Mouse (Mus musculus): ENCODE measurements around the gene Ust.
A peak's percentile ranks its signal among the peaks of the same experiment; 100 is the strongest.

Ust gene

DNA sequence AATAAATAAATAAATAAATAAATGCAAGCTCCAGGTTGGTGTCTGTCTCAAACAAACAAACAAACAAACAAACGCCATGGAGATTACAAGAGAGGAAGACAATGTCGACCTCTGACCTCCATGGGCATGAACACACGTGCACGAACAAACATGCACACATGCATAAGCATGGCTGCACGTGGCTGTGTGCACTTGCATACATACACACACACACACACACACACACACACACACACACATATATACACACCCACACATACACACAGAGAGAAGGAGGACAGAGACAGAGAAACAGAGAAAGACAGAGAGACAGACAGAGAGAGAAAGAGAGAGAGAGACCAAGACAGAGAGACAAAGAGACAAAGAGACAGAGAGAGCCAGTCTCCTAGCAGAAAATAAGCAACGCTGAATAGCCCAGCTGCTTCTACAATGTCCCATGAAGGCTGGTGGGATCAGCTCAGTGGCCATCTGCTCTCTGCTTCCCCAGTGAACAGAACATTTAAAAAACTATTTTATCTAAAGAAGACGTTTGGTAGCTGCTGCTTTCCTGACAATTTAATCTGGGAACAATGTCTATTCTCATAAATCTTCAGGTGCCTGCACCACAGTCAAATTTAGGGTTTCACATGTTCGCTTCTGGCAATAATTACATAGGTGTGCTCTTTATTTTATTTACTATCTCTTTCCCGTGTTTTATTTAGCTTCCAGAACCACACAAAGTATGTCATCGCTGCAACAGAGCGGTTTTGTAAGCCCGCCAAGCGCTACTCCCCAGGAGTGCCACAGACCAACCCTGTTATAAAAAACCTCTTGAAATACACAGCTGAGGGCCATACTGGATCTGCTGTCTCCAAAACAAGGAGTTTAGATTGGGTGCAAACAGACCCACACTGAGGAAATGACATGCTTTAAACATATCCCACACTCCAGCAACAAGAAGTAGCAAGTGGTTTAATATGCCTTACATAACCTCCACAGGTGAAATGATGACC, 89.5 kb downstream of the Ust start:
- no peak for DNase-seq (ENCODE audit: low read depth, low spot score)

DNA sequence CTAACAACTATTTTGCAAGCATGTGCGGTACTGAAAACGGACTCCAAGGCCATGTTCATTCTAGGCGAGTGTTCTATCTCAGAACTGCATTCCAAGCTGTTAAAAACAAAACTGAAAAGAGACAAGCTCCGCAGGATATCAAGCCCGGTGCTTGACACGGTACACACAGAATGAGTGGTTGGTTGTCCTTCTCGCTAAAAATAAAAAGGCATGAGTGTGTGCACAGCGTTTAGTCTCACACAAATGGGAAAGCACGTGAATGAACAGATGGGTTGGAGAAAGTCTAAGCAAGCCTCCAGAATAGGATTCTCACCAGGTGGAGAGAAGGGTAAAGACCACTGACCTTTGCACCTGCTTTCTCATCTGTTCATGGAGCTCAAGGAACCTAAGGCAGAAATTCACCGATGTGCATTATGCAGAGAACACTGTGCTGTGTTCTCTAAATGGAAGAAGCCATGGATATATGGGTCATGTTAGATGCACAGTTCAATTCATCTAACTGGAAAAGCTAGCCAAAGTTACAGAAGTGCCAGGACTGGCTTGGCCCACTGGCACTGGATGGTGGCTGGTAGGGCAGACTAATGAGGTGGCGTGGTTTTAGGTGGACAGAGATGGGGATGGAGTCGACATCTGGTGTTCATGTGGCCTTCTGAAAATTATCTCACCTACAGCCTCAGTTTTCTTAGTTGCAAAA, 90.8 kb downstream of the Ust start:
- no peak for DNase-seq (ENCODE audit: low read depth, low spot score)

DNA sequence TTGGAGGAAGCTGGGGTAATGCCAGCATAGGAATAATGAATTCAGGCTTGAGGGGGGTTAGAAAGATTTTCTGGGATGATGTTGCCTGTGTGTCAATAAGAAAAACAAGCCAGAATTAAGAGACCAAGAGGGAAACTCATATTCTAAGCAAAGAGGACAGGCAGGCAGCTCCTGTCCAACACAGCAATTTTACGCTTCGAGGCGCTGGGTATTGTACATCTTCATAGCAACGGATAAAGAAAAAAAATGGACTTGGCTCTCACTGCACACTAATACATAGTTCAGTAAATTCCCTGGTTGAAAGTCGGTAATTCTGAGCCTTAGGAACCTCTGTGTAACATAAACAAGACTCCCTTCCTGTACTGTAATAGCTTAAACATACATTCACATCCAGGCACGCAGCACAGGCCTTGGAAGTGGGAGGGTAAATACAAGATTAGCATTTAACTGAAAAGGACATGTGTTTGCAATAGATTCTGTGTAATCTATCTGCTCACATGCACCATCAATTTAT, 99.1 kb downstream of the Ust start:
- no peak for DNase-seq (ENCODE audit: low read depth, low spot score)

DNA sequence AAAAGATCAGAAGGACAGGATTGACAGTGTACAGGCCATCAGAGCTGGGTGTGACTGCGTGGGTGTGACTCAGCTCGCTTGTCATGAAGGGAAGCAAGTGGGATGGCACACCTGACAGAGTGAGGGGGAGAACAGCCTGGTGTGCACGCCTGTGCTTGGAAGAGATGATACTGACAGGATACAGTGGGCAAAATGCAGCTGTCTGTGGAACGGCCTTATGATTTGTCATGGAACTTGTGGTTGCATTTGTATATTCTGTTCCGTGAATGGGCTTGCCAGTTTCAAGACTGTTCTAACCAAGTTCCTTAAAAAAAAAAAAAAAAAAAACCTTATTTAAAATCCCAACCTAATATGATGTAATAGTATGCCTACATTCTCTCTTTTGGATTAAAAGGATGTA, 103.2 kb downstream of the Ust start:
- DNase-seq (ENCODE audit: low read depth, low spot score), result peak; percentile 10

DNA sequence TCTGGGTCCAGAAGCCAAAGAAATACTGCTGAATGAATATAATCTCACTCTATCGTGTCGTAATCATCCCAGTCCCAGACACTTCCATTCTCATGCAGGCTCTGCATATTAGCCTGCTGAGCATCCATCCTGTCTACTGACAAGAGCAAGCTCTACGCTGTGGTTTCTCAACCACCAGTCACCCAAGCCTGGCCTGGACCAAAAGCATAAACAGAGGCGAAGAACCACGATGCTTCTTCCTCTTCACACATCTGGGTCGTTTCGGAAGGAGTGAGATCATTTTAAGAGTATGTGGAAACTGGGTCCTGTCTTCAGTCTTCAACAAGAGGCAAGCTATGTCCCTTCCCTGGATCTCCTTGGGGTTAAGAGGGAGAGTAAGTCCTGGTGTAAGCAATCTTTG, 103.6 kb downstream of the Ust start:
- DNase-seq (ENCODE audit: low read depth, low spot score), result peak; percentile 5

DNA sequence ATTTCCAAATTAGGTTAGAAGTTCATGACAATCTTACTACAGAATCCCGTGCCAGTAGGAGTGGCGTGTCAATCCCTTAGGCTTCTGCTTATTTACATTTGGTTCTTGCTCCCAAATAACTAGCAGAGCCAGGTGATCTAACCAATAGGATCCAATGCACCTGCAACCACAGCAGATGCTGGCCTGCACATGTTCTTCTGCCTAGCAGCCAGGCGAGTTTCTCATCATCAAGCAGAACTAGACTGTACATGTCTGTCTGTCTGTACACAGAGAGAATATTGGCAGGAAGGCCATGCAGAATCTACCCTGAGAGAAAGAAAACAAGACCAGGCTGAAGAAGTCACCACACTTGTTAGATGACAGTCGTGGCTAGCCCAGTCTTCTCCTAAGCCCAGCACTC, 113.5 kb downstream of the Ust start:
- no peak for DNase-seq (ENCODE audit: low read depth, low spot score)

DNA sequence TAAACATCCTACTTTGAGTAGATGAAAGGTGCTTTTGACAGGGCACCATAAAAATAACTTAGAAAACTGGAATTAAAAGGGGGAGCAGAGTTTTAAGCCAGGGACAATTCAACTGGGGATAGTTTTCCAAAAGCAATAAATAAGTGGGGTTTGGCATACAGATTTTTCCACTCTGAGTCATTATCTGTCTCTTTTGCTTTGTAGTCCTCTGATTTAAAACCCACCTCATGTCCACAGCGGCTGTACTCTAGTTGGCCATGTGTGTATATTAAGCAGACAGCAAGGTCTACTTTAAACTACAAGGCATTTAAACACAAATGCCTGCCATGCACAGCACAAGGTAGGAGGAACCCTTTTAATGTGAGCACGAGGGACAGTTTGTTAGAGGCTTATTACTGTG, 126.4 kb downstream of the Ust start:
- no peak for DNase-seq (ENCODE audit: low read depth, low spot score)

DNA sequence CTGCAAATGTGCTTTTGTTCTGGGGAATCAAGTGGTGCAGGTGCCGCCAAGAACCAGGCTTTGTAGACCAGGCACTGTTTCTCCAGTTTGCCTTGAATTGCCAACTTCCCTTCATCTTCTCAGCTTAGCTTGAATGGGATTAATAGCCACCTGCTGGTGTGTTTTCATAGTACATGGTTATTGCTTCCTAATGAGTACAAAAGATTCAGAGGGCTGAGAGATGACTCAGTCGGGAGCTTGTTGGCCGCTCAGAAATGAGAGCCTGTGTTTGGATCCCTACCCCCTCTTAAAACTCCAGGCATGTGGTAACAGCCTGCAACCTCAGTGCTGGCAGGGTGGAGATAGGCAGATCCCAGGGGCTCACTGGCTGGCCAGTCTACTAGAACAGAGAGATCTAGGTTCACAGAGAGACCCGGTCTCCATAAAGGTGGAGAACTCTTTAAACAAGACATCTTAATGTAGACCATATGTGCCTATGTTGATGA, 127.3 kb downstream of the Ust start:
- DNase-seq (ENCODE audit: low read depth, low spot score), result no peak

DNA sequence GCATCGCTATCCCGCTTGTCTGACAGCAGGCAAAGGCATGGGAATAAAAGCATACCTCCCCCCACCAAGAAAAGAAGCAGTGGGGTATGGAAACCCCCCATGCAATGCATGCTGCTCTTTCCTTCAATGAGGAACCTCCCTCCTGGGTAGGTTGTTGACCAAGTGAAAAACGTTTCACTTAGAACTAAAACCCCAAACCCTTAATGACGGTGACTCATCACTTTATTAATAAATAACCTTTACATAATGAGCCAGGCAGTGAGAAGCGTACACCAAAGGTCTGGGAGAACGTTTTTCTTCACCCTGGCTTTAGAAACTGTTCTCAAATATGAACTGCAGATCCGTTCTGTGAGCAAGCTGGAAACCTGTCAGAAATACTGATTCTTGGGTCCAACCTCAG, 130.4 kb downstream of the Ust start:
- DNase-seq (ENCODE audit: low read depth, low spot score), result no peak

DNA sequence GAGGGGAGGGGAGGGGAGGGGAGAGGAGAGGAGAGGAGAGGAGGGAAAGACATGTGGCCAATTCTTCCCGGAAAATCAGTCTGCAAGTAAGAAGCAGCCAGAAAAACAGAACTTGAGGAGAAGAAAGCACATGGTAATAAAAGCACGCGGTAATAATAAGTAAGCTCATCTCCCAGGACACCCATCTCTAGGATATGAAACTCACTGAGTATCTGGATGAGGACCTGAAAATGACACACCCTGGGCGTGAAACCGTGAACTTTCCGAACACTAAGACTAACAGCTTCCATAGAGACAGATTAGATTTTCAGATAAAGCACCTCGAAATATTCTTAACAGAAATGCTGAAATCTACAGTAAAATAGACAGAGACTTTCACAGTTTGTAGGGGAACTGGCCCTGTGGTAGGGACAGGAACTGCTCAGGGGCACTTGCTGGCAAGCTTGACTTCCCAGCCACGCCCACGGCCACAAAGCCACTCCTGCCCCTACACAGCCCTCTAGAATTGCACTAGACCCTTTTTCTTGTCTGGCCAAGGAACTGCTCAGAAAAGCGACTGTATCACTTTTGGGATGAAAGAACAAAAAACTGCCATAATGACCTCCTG, 148.6 kb downstream of the Ust start:
- no peak for DNase-seq (ENCODE audit: low read depth, low spot score)

DNA sequence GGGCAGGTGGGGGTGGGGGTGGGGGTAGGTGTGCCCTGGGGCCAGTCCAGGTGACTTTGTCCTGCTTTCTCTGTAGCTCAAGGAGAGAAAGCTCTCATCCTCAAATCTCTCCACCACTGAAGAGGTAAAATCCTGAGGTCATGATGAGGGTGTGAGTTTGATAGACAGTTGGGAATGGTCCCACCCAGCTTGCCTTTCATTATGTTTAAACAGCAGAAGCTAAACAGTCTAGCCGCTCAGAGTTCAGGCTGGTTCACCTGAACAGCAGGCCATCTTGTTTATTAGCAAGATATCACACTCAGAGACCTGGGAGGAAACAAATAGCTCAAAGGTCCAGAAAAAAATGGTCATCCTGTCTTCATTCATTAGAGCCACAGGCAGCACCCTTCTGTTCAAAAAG, 152.8 kb downstream of the Ust start:
- no peak for DNase-seq (ENCODE audit: low read depth, low spot score)

DNA sequence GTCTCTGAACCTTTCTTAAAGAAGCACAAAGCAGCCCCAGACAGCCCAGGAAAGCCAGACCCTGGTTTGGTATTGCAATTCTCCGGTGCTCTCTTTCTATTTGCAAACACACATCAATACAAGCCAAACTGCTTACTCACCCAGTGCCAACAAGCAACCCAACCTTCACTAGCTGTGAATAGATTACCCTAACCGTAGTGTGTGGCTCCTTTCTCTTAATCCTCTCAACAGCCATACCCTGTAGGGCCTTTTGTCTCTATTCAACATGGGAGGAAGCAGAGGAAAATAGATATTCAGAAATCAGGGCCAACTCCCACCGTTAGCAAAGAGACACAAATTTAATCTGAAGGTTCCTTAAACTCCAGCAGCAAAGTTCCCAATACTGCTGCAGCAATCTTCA, 154.4 kb downstream of the Ust start:
- DNase-seq (ENCODE audit: low read depth, low spot score), result no peak

DNA sequence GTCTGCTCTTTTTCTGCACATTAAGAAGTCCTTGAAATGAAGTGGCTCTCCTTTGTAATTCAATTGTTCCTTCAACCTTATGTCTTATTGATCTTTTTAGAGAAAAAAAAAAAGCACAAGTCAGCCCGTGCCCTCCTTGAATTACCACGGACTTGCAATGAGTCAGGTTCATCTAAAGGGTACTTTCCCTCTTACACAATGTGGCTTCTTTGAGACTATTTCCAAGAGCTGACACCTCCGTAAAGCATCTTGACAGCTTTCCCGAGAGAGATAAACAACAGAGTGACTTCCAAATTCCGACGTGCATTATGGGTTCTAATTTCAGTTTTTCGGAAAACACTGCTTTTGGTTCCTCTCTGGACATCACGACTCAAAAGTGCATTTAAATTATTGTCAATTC, 155.3 kb downstream of the Ust start:
- no peak for DNase-seq (ENCODE audit: low read depth, low spot score)

DNA sequence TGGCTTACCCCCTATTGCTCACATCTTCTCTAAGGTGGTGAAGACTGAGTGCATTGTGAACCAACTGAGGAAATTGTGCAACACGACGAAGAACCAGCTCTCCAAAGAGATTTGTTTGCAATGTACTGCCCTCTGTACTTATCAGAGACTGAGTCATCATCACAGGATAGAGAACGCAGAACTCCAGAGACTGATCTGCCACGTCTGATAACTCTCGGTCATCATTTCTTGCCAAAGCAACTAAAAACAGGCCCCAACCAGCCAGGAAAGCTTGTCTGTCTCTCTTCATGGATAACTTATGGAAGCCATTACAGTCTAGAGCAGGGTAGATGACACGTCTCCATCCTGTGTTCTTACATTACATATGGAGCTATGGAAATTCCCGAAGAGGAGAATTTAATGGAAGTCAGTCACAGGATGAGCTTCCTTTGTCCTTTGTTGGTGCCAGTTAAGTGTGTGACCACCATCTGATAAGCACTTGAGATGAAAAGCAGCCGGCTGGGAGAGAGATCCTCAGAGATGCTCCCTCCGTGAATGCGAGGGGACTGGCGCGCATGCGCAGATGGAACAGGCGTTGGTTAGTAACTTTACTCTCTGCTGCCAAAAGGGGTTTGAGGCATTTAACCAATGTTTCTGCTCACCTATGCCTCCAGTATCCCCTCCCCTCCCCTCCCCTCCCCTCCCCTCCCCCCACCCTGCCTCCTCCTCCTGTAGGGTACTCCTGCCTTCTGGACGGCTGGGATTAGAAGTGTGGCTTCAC, 160.2 kb downstream of the Ust start:
- DNase-seq (ENCODE audit: low read depth, low spot score), result no peak

DNA sequence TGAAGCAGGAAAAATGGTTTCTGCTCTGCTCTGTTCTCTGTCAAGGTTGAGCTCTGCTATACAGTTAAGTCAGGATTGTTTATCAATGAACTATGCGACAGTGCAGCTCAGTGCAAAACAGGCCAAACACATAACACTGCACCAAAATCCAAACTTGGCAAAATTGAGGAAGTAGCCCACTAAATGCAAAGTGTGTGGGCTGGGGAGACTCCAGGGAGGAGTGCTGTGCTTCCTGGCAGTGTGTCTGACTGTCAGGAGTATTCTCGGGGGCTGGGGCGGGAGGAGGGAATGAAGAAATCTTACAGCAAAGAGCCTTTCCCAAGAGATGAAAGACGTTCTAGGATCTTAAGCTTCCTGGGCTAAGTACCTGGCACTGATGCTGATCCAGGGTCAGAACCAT, 165.1 kb downstream of the Ust start:
- DNase-seq (ENCODE audit: low read depth, low spot score), result no peak

DNA sequence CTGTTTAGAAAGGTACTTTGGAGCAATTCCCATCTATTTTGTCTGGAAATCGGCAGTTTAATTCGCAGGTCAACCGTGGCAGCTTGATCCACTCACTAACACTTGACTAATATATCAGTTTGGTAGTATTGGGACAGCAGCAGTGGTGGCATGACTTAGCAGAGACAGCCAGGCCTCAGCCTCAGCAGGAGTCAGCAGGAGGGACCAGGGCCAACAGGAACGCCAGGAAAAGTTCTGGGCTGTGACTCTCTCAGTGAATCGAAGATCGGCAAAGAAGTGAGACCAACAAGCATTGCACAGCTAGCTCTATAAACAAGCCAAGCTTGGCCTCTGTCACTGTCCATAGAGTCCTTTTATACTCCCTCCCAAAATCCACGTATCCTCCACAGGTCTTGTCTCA, 168.0 kb downstream of the Ust start:
- DNase-seq (ENCODE audit: low read depth, low spot score), result no peak

DNA sequence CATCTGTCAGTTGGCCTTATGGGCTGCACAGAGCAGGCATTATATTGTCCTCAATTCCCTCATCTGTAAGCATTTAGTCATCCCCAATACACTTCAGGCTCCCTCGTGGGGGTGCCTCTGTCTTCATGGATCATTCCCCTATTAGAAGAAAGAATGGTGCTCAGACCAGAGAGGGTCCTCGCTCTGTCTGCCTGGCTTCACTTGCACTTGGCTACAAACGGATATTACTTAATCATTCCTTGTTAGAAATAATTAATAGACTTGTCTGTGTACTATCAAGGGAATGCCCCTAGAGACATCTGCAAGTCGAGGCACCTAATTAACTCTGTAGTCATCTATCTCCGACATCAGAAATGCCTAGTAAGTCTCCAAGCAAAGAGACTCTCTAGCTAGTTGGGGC, 171.1 kb downstream of the Ust start:
- no peak for DNase-seq (ENCODE audit: low read depth, low spot score)

DNA sequence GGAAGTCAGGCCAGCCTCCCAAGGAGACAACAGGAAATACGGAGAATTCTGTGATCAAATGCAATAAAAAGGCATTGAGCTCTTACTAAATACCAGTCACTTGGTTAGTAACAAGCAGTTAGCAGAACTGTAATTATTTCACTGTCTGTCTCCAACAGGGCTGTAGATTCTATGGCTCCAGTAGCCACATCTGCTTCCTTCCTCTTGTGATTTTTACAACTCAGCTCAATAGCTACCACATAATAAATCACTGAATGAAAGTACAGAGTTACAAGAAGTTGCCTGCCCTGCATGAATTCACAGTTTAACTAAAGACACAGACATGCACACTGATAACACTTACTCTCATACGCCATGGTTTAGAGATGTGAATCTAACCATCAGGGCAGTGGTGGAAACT, 176.1 kb downstream of the Ust start:
- no peak for DNase-seq (ENCODE audit: low read depth, low spot score)

DNA sequence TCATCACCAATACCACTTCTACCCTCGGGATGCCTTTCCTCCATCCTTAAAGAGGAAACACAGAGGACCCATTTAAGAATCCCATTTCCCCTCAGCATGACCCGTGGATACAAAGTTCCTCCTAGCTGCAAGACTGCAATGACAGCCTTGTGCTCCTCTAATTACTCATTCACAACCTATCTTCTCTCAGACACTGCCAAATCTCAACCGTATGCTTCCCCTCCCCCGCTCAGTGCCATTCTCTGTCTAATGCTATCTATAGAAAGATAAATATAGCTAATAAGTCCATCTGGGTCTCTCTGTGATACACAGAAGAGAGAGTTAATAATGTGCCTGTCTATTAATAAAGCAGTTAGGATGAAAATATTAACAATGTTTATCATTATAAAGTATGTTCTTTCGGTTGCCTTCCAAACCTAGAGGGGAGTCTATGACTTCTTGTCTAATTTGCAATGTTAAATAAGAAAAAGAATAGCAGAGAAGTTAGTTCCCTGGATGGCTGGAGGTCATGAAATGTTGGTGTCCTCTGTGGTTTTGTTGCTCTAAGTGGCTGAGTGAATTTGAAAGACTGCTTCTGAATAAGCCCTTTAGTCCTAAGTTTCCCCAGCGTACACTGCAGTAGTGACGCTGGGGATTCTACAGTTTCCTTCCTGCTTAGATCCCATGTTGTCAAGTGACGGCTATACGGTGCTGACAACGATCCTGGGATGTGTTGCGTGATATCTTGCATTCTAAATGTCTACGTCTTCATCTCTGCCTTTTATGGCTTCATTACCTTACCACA, 178.8 kb downstream of the Ust start:
- DNase-seq (ENCODE audit: low read depth, low spot score), result no peak

DNA sequence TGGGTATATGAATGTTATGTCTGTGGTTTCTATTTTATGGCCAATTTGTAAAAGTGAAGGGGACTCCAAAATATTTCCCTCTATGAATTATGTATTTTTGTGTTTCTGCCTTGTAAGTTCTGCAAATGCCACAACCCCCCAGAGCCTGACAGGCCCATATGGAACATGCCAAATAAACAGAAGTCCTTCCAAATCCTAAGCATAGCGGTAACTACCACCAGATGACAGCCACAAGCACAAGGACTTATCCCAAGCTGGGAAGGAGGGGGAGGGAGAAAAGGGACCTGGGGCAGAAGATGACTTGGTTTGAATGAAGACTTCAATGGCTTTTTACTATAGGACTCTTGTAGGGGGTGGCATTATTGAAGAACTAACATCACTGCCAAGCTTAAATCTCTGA, 182.0 kb downstream of the Ust start:
- DNase-seq (ENCODE audit: low read depth, low spot score), result no peak

DNA sequence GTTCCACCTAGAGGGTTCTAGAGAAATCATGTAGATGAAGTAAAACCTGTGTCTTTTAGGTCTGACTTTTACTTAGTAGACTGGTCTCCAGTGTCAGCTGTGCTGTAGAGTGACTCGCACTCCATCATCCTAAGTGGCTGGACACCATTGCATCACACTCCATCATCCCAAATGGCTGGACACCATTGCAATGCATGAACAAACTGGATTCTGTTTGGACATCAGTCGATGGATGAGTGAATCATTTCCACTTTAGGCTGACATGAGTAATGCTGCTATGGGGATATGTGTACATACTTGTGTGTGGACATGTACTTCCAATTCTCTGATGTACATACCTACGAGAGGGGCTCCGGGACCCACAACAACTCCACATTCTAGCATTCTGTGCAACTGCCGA, 187.7 kb downstream of the Ust start:
- no peak for DNase-seq (ENCODE audit: low read depth, low spot score)
